Mouse (Mus musculus) embryonic facial prominence, embryonic 15.5 days (tissue): ENCODE data around the gene Gm32717. TPM values are rescaled to one million over a fixed set of nuclear protein-coding genes. Genes with fewer than 3 reads are reported as not detected.
"Not testable (repeated sequence)": the region's sequence is repeated elsewhere in the genome, so short reads cannot be mapped to it uniquely, and the experiment has no call there.

Experiments
- ATAC-seq: fragments of 200-750 bp; cut with Nextera tagmentation; 2 replicates; pipeline ENCODE4 v1.8.0; 2017; ENCODE audit warnings: low read depth, moderate TSS enrichment; ENCODE audit not compliant: insufficient number of reproducible peaks, low FRiP score, low TSS enrichment
- H3K27ac ChIP-seq: fragments of 300-500 bp; sonication (generic); replicated peaks from 2 replicates; pipeline ENCODE4 v1.5.1; 2015; ENCODE audit warnings: mild to moderate bottlenecking, inconsistent platforms
- H3K27me3 ChIP-seq: fragments of 300-500 bp; sonication (generic); 2 replicates; pipeline ENCODE4 v1.6.1; 2015; ENCODE audit warnings: inconsistent platforms
- H3K36me3 ChIP-seq: fragments of 300-500 bp; sonication (generic); 2 replicates; pipeline ENCODE4 v1.6.1; 2015; ENCODE audit warnings: mild to moderate bottlenecking, inconsistent platforms
- H3K4me1 ChIP-seq: fragments of 300-500 bp; sonication (generic); 2 replicates; pipeline ENCODE4 v1.6.1; 2015; ENCODE audit warnings: inconsistent platforms
- H3K4me2 ChIP-seq: fragments of 300-500 bp; sonication (generic); replicated peaks from 2 replicates; pipeline ENCODE4 v1.6.1; 2015; ENCODE audit warnings: mild to moderate bottlenecking, inconsistent platforms
- H3K4me3 ChIP-seq: fragments of 300-500 bp; sonication (generic); replicated peaks from 2 replicates; pipeline ENCODE4 v1.5.1; 2015; ENCODE audit warnings: mild to moderate bottlenecking, inconsistent platforms
- H3K9ac ChIP-seq: fragments of 300-500 bp; sonication (generic); 2 replicates; pipeline ENCODE4 v1.6.1; 2015; ENCODE audit warnings: inconsistent platforms
- H3K9me3 ChIP-seq: fragments of 300-500 bp; sonication (generic); replicated peaks from 2 replicates; pipeline ENCODE4 v1.6.1; 2016; ENCODE audit warnings: inconsistent platforms
- WGBS: fragments of 180-500 bp; shearing (Covaris S2); methylation state at CpG from one replicate; pipeline ENCODE4 v1.1.7; 2015; 5-methylcytosine and 5-hydroxymethylcytosine counted together
- polyA plus RNA-seq: library from polyadenylated mRNA; unstranded; fragments of >200 nt; fragmentation: Nextera tagmentation; extraction: Ambion mirVana; gene quantifications from 2 replicates; pipeline ENCODE4 v1.2.1, GENCODE M21; 2015

The Gm32717 gene
- polyA plus RNA-seq, 1 experiment from 2014 or later, result not detected

DNA sequence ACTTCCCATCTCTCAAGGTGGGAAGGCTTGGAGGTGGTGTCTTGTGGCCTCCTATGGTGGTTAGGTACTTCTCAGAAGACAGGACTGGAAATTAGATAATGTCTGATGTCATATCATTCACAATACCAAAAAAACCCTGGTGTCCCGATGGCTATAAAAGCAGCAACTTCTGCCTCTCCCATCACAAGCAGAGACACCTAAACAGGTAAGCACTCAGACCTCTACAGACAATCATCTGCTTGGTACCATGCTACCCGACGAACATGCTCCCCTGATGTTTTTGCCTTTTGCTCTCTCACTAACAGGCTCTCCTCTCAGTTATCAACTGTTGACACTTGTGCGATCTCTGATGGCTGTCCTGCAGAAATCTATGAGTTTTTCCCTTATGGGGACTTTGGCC, 35.9 kb downstream of the Gm32717 start, which contains the start of gene Il22:
Gene Il22 (plus strand): TSS at position 301 of the 400 bp plus-strand sequence.
- no peak within 1 kb of the TSS for H3K4me3 ChIP-seq
- H3K9me3 ChIP-seq, result no peaks in the 10 kb centered on the region
- H3K36me3 ChIP-seq, result no peaks in the 10 kb centered on the region
- no peak within 1 kb of the TSS for H3K4me2 ChIP-seq
- H3K9ac ChIP-seq, result no peak within 1 kb of the TSS
- H3K27me3 ChIP-seq, result no peaks in the 10 kb centered on the region
- H3K27ac ChIP-seq, result no peak within 1 kb of the TSS
- 88% methylated on average over 4 of the region's 4 CpGs for WGBS
- H3K4me1 ChIP-seq, result no peaks in the 10 kb centered on the region
- no peak for ATAC-seq

DNA sequence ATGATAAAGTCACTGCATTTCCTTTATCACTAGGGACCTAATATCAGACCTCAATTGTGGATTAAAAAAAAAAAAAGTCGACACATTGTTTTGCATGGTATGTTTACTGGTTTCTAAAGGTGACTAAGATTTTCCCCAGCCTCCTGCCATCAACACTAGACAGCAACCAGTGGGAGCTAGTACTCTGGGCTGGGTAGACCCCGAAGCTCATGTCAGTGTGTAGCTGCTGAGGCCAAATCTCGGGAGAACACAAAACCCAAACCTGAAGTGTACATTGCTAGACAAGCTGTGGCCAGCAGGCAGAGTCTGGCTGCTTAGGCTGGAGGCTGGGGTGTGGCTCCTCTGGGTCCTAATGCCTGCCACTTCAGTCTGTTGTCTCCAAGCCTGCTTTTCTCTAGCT, 45.4 kb downstream of the Gm32717 start:
- H3K4me3 ChIP-seq, H3K27ac ChIP-seq, H3K4me1 ChIP-seq, H3K27me3 ChIP-seq, H3K9ac ChIP-seq, H3K36me3 ChIP-seq, H3K9me3 ChIP-seq, ATAC-seq, H3K4me2 ChIP-seq: not testable (repeated sequence)
- 32% methylated on average over 3 of the region's 3 CpGs for WGBS

Other genes with a start within 250 kb of the Gm32717 start
- 32.6 and 42.1 TPM in 2 replicates for gene Mdm1, start 99.0 kb downstream of the Gm32717 start, polyA plus RNA-seq
- gene Il22, start 35.8 kb downstream of the Gm32717 start, polyA plus RNA-seq, result not detected in 2 replicates
- not detected in 2 replicates for gene Gm32802, start 17.9 kb upstream of the Gm32717 start, polyA plus RNA-seq
- gene Iltifb, start 54.3 kb upstream of the Gm32717 start, polyA plus RNA-seq, result not detected in 2 replicates
- not detected in 2 replicates for gene Gm9040, start 86.2 kb upstream of the Gm32717 start, polyA plus RNA-seq
- not detected in 2 replicates for gene Gm9044, start 91.6 kb upstream of the Gm32717 start, polyA plus RNA-seq
- gene Gm9045, start 97.1 kb upstream of the Gm32717 start, polyA plus RNA-seq, result 0.18 TPM in 1 of 2 replicates, not detected in the other
- not detected in 2 replicates for gene Gm9046, start 102.5 kb upstream of the Gm32717 start, polyA plus RNA-seq
- not detected in 2 replicates for gene Gm9048, start 107.9 kb upstream of the Gm32717 start, polyA plus RNA-seq
- 0.18 TPM in 1 of 2 replicates, not detected in the other for gene Gm9049, start 113.3 kb upstream of the Gm32717 start, polyA plus RNA-seq
- not detected in 2 replicates for gene Ifng, start 200.3 kb upstream of the Gm32717 start, polyA plus RNA-seq